Mouse (Mus musculus): ENCODE results near the gene Amigo2.

- TF ChIP-seq GATA1 (IDR thresholded peaks at IDR 0.05; ENCODE audit: low read length) (no peak), TAL1 (IDR thresholded peaks at IDR 0.05; ENCODE audit: low read length) (no peak)
Observed at GRCm38 (mm10) chr15:97246911-97247790, at the start of gene Amigo2, which contains the start of gene Pced1b.

Measured in erythroblast, embryonic 14.5 days (primary cell).